Mouse (Mus musculus) hindbrain, embryonic 13.5 days (tissue): ENCODE measurements at regions not wholly inside any gene's neighbourhood (a gene's known extent, or its start where the extent isn't known, plus 50 kb on each side); places are given as distances from the start of the nearest gene placed in this dataset.

Source experiments
- ATAC-seq: fragments of 200-750 bp; cut with Nextera tagmentation; 2 replicates; pipeline ENCODE4 v1.8.0; 2017; ENCODE audit warnings: moderate TSS enrichment; ENCODE audit not compliant: low FRiP score
- H3K27ac ChIP-seq: fragments of 300-500 bp; sonication (generic); 2 replicates; pipeline ENCODE4 v1.5.1; 2015; ENCODE audit warnings: inconsistent platforms, mild to moderate bottlenecking, moderate library complexity
- H3K27me3 ChIP-seq: fragments of 300-500 bp; sonication (generic); 2 replicates; pipeline ENCODE4 v1.6.1; 2015; ENCODE audit warnings: mild to moderate bottlenecking, inconsistent platforms
- H3K36me3 ChIP-seq: fragments of 300-500 bp; sonication (generic); 2 replicates; pipeline ENCODE4 v1.6.1; 2015; ENCODE audit warnings: mild to moderate bottlenecking, inconsistent platforms
- H3K4me1 ChIP-seq: fragments of 300-500 bp; sonication (generic); replicated peaks from 2 replicates; pipeline ENCODE4 v1.6.1; 2015; ENCODE audit warnings: inconsistent platforms
- H3K4me2 ChIP-seq: fragments of 300-500 bp; sonication (generic); 2 replicates; pipeline ENCODE4 v1.6.1; 2015; ENCODE audit warnings: inconsistent platforms, mild to moderate bottlenecking, moderate library complexity
- H3K4me3 ChIP-seq: fragments of 300-500 bp; sonication (generic); 2 replicates; pipeline ENCODE4 v1.5.1; 2015; ENCODE audit warnings: mild to moderate bottlenecking, inconsistent platforms
- H3K9ac ChIP-seq: fragments of 300-500 bp; sonication (generic); 2 replicates; pipeline ENCODE4 v1.6.1; 2015; ENCODE audit warnings: mild to moderate bottlenecking, inconsistent platforms
- H3K9me3 ChIP-seq: fragments of 300-500 bp; sonication (generic); 2 replicates; pipeline ENCODE4 v1.6.1; 2016; ENCODE audit warnings: inconsistent platforms
- WGBS: fragments of 180-500 bp; shearing (Covaris S2); methylation state at CpG from one replicate; pipeline ENCODE4 v1.1.7; 2015; 5-methylcytosine and 5-hydroxymethylcytosine counted together

DNA sequence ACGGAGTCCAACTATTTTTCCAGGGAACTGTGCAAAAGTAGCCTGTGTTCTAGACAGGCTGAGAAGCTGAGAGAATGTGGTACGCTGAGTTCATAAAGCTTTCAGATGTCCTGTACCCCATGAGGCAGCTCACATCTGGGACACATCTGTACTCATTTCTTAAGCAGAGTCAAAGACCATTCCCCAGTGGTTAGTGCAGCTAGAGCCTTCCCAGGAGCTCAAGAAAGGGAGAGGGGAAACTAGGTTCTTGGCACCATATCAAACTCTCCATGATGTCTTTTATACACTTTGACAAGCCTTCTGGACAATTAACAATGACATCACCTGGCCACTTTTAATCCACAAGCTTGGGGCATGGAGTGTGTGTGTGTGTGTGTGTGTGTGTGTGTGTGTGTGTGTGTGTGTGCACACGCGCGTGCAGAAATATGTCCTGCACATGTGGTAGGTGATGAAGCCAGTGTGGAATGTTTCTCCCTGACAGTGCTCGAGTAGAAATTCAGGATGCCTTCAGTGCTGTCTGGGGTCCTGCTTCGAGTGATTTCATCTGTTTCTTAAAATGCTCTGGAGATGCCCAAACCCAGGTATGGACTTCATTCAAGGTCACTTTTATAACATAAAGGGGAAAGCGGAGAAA is 121.1 kb upstream of the Dock1 start:
- Histone ChIP-seq H3K36me3 (no peaks in the 10 kb centered on the region), H3K9ac (no peak overlapping the region), H3K4me2 (no peak overlapping the region), H3K4me3 (no peak overlapping the region), H3K9me3 (no peaks in the 10 kb centered on the region), H3K4me1 (peaks cover 17% of the 10 kb centered on the region), H3K27me3 (no peaks in the 10 kb centered on the region), H3K27ac (no peak overlapping the region)
- 83% methylated on average over 8 of the region's 8 CpGs for WGBS
- ATAC-seq = no peak

DNA sequence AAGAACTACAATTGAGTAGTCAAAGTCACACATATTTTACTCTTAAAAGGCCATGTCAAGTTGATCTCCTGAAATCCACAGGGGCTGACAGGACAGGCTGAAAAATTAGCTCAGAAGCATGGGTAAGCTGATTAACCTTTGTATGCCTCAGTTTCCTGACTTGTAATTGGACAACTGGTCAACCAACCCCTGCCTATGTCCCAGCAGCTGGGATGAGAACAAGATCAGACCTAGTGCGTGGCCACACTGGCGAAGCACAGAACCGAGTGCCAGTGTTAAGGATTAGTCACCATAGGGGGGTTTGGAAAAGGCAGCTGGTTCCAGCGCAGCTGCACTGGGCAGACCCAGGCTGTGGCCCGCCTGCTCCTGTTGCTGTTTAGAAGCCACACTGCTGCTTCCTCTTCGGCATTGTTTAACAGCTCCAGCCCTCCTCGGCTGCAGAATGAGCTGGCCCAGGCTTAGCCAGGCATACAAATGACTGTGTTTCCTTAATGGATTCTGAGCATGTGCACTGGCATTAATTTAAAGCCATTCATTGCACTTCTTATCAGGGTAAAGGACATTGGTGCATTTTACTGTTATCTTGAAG is 120.1 kb upstream of the Dock1 start:
- Histone ChIP-seq H3K4me2 (no peak overlapping the region), H3K9ac (no peak overlapping the region), H3K27me3 (no peaks in the 10 kb centered on the region), H3K4me1 (peaks cover 17% of the 10 kb centered on the region), H3K36me3 (no peaks in the 10 kb centered on the region), H3K27ac (peak overlapping the region; percentile 73), H3K9me3 (no peaks in the 10 kb centered on the region), H3K4me3 (no peak overlapping the region)
- peak; percentile 69; the same call in 1 of the 2 replicates for ATAC-seq
- WGBS = 29% methylated on average over 7 of the region's 7 CpGs

DNA sequence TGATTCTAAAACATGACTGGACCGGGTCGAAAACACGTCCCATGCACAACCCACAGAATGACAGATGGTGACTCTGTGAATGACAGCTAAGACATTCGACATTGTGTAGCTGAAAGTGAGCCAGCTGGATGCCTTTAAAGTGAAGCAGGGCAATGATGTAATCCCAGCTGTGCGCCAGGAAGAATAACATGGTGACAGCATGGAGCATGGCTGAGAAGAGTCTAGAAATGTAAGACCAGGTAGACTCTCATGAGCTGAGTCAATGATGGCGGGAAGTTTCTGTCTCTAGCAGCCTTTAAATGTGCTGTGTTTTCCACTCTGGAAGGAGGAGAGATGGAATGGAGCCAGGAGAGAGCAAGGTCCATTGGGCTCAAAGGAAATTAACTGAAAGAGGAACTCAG is 118.4 kb upstream of the Dock1 start:
- Histone ChIP-seq H3K36me3 (no peaks in the 10 kb centered on the region), H3K9me3 (no peaks in the 10 kb centered on the region), H3K9ac (no peak overlapping the region), H3K27me3 (no peaks in the 10 kb centered on the region), H3K4me1 (peaks cover 17% of the 10 kb centered on the region), H3K27ac (no peak overlapping the region), H3K4me2 (no peak overlapping the region), H3K4me3 (no peak overlapping the region)
- no peak for ATAC-seq
- 57% methylated on average over 6 of the region's 6 CpGs for WGBS

DNA sequence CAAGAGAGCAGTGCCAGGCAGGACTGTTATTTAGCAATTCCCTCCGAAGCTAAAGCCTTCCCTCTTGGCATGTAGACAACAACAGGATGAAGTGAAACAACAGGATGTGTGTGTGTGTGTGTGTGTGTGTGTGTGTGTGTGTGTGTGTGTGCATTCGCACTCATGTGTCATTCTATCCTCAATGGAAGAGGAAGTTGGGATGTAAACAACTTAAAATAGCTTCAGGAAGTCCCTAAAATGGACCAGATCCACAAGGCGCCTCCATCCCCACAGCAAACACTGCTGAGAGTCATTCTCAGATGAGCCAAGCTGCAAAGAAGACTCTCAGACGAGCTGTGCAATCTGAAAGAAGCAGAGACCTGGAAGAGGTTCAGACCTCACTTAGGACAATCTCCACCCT is 114.4 kb upstream of the Dock1 start:
- WGBS = 86% methylated on average over 4 of the region's 4 CpGs
- no peaks in the 10 kb centered on the region for H3K27me3 ChIP-seq
- H3K27ac ChIP-seq = no peak overlapping the region
- H3K4me3 ChIP-seq = no peak overlapping the region
- no peak for ATAC-seq
- no peak overlapping the region for H3K4me2 ChIP-seq
- no peaks in the 10 kb centered on the region for H3K9me3 ChIP-seq
- H3K36me3 ChIP-seq = no peaks in the 10 kb centered on the region
- peaks cover 7% of the 10 kb centered on the region for H3K4me1 ChIP-seq
- no peak overlapping the region for H3K9ac ChIP-seq

DNA sequence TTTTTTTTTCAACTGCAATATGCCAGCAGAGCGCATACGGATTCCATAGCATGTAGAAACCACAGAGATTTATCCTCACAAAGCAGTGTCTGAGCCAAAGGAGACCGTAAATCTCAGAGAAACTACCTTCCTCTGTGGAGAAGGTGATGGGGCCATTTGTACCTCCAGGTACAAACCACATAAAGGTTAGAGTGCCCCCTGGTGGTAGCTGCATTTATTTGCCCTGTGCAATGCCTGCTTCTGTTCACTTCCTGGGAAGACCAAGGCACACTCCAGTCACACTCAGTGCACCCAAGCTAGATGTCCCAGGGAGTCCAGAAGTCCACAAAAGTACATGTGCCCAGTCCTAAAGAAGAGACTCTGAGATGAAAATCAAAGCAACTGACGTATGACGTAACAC is 104.1 kb upstream of the Dock1 start:
- Histone ChIP-seq H3K9ac (no peak overlapping the region), H3K27ac (no peak overlapping the region), H3K36me3 (no peaks in the 10 kb centered on the region), H3K9me3 (peaks cover 4% of the 10 kb centered on the region; the same call in 1 of the 2 replicates), H3K27me3 (no peaks in the 10 kb centered on the region), H3K4me2 (no peak overlapping the region), H3K4me1 (no peaks in the 10 kb centered on the region), H3K4me3 (no peak overlapping the region)
- no peak for ATAC-seq
- WGBS = 68% methylated on average over 5 of the region's 5 CpGs

DNA sequence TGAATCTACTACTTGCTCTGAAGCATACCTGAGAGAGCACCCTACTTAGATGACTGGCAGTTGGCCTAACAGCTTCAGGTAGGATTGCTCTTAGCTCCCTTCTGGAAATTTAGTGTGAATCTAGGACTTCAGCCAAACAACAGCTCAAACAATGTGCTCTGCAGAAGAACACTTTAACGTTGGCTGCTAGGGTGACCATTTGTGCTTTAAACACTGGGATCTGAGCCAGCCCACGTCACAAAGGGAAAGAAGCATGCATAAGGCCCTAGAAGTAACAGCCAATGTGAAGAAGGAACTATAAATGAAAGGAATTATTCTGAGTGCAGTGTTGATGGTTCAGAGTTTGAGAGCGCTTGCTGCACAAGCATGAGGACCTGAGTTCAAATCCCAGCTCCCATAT is 101.2 kb upstream of the Dock1 start:
- no peak for ATAC-seq
- Histone ChIP-seq H3K9ac (no peak overlapping the region), H3K4me2 (no peak overlapping the region), H3K4me1 (no peaks in the 10 kb centered on the region), H3K27ac (no peak overlapping the region), H3K9me3 (peaks cover 4% of the 10 kb centered on the region; the same call in 1 of the 2 replicates), H3K36me3 (no peaks in the 10 kb centered on the region), H3K27me3 (no peaks in the 10 kb centered on the region), H3K4me3 (no peak overlapping the region)
- 83% methylated on average over 3 of the region's 3 CpGs for WGBS

DNA sequence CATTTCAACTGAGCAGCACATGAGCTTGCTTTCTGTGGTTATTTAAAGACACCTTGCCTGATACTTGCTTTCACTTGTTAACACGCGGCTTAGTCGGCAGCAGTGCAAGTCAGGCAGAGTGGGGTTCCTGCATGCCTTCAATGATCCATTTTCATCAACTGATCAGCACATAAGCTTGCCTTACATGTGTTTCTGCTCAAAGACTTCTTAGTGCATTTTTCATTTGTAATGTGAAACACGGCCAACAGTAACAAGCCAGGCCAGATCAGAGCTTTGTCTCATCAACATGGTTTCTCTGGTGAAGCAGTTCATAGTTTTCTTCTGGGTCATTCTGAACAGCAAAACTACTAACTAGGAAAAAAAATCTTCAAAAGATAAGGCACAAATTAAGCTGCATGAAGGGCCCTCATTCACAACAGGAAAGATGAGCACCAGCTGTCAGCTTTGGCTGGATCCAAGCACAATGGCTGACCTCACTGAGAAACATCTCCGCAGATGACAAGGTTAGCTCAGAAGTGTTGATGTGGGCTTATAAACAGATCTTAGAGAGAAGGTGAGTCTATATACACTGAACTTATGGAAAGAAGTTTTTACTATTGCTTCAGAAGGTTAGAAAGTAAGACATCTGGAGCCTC is 100.2 kb upstream of the Dock1 start:
- 95% methylated on average over 5 of the region's 5 CpGs for WGBS
- H3K36me3 ChIP-seq = no peaks in the 10 kb centered on the region
- no peak overlapping the region for H3K4me2 ChIP-seq
- no peaks in the 10 kb centered on the region for H3K27me3 ChIP-seq
- no peak overlapping the region for H3K27ac ChIP-seq
- ATAC-seq = no peak
- no peak overlapping the region for H3K9ac ChIP-seq
- peaks cover 7% of the 10 kb centered on the region for H3K9me3 ChIP-seq
- H3K4me3 ChIP-seq = no peak overlapping the region
- no peaks in the 10 kb centered on the region for H3K4me1 ChIP-seq

DNA sequence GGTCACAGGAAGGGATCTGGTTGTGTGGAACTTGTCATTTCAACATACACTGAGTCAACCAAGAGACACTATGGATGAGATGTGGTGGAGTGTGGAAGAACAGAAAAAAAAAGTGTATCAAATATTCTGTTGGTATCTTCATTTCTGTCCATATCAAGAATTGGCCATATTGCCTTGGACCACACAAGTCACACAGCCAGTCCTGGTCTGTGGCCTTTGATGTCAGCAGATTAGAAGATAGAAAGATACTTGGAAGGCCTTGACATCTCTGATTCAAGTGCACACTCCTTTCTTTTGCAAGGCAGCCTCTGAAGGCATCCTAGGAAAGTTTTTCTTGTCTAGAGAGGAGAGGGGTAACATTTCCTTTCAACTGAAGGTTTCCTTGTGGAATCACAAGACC is 88.7 kb upstream of the Dock1 start:
- no peaks in the 10 kb centered on the region for H3K9me3 ChIP-seq
- H3K27me3 ChIP-seq = no peaks in the 10 kb centered on the region
- no peak overlapping the region for H3K9ac ChIP-seq

DNA sequence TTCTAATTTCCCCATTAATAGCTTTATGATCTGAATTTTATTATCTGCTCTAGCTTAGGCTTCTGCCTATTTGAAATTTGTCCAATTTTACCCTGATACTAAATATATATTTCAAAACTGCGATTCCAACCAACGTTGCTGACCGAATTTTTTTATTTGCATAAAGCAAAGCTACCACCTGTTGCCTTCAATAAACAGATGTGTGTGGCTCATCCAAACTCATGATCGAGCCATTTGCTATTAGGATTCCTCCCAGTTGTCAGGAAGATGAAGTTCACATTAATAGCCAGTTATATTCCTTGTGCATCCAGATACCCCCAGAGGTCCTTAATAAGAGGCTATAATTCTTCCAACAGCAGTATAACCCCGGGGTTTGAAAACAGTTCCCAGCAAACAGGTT is 85.0 kb upstream of the Dock1 start:
- Histone ChIP-seq H3K9ac (no peak overlapping the region), H3K36me3 (no peaks in the 10 kb centered on the region), H3K27me3 (no peaks in the 10 kb centered on the region), H3K4me1 (no peaks in the 10 kb centered on the region), H3K9me3 (no peaks in the 10 kb centered on the region), H3K4me2 (no peak overlapping the region), H3K27ac (no peak overlapping the region), H3K4me3 (no peak overlapping the region)
- no peak for ATAC-seq
- WGBS = 84% methylated on average over 5 of the region's 5 CpGs

More for the DNA sequence above, 88.7 kb upstream of the Dock1 start:
- no peak for ATAC-seq
- H3K27ac ChIP-seq = no peak overlapping the region
- 0 out of 2 replicates have a peak, but pooled peaks cover 5% of the 10 kb centered on the region for H3K4me1 ChIP-seq
- no peak overlapping the region for H3K4me3 ChIP-seq
- H3K4me2 ChIP-seq = no peak overlapping the region
- H3K36me3 ChIP-seq = no peaks in the 10 kb centered on the region

DNA sequence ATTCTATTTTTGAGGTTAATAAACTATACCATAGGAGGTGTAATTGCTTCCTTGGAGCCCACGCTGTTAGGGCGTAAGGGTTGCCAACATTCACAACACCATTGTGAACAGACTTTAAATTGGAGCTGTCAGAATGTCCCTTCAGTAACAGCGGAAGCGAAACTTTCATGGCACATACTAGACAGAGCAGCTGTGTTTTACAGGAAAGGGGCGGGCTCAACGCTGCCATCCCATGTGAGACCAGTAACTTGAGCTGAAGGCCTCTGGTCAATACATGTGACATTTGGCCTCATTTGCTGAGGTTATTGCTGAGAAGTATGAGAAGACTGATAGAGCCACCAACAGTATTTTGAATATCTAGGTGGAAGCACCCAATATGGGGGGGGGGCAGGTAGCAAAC is 83.5 kb upstream of the Dock1 start:
- H3K9ac ChIP-seq = no peak overlapping the region
- no peaks in the 10 kb centered on the region for H3K4me1 ChIP-seq
- H3K9me3 ChIP-seq = no peaks in the 10 kb centered on the region
- no peak overlapping the region for H3K4me3 ChIP-seq
- 91% methylated on average over 6 of the region's 6 CpGs for WGBS
- no peak for ATAC-seq
- no peak overlapping the region for H3K27ac ChIP-seq
- H3K27me3 ChIP-seq = no peaks in the 10 kb centered on the region
- H3K36me3 ChIP-seq = no peaks in the 10 kb centered on the region
- H3K4me2 ChIP-seq = no peak overlapping the region

DNA sequence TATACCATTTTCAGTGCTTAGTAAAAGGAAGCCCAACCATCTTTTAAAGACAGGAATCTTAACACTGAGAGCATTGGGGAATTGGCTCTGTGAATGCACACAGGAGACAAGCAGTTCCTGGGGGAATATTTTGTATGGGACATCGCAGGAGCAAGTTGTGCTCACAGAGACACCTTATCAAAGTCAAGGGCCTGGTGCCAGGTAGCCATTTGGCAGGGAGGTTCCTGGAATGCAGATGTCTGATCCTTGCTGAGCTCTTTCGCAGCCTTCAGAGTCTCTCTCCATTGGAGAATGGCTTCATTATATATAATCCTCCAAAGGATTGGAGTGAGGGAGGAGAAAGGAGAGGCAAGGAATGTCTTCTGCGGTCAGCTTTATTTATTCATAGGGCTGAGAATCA is 62.6 kb upstream of the Dock1 start:
- Histone ChIP-seq H3K27ac (no peak overlapping the region), H3K4me1 (peaks cover 28% of the 10 kb centered on the region), H3K9ac (no peak overlapping the region), H3K4me2 (no peak overlapping the region), H3K36me3 (no peaks in the 10 kb centered on the region), H3K27me3 (no peaks in the 10 kb centered on the region), H3K4me3 (no peak overlapping the region), H3K9me3 (no peaks in the 10 kb centered on the region)
- WGBS = 72% methylated on average over 3 of the region's 3 CpGs
- ATAC-seq = no peak

DNA sequence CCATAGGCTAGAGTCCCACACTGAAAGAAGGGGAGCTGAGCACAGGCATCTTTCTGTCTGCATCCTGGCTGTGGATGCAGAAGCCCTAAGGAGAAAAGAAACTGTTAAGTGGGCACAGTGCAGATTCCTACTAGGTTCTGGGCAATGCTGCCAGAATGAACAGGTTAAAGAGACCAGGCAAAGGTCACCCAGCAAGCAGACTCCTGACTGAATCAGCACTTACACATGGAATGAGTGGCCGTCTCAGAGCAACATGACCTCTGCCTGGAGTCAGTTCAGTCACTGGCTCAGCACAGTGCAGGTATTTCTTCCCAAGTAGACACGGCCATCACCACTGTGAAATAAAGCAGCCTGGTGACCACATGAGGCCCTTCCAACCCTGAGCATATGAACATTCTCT is 60.3 kb upstream of the Dock1 start:
- H3K27me3 ChIP-seq = no peaks in the 10 kb centered on the region
- peaks cover 28% of the 10 kb centered on the region for H3K4me1 ChIP-seq
- H3K4me2 ChIP-seq = no peak overlapping the region
- no peaks in the 10 kb centered on the region for H3K36me3 ChIP-seq
- ATAC-seq = no peak
- no peak overlapping the region; the same call in 1 of the 2 replicates for H3K9ac ChIP-seq
- no peak overlapping the region for H3K4me3 ChIP-seq
- 70% methylated on average over 2 of the region's 2 CpGs for WGBS
- H3K9me3 ChIP-seq = no peaks in the 10 kb centered on the region
- no peak overlapping the region for H3K27ac ChIP-seq

DNA sequence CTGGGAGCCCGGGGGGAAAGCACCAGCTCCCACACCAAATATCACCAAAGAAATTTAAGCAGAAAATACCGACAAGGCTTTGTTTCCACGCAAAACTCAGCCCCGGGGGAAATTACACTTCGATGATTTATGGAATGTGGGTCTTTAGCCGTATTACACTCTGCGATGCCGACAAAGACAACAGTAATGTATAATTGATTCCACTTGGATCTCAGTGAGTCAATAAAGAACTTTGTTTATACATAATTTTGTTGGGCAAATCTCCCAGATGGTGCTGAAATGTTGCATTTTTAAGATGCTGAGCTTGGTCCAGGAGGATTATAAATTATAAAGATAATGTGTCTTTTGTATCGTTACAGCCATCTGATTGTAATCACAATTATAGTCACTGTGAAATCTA is 59.1 kb upstream of the Dock1 start:
- H3K4me3 ChIP-seq = no peak overlapping the region
- no peak overlapping the region for H3K4me2 ChIP-seq
- H3K9me3 ChIP-seq = no peaks in the 10 kb centered on the region
- H3K9ac ChIP-seq = no peak overlapping the region
- no peak for ATAC-seq
- peaks cover 28% of the 10 kb centered on the region for H3K4me1 ChIP-seq
- H3K27ac ChIP-seq = no peak overlapping the region; the same call in 1 of the 2 replicates
- H3K36me3 ChIP-seq = no peaks in the 10 kb centered on the region
- no peaks in the 10 kb centered on the region for H3K27me3 ChIP-seq
- 43% methylated on average over 9 of the region's 9 CpGs for WGBS
